Mouse (Mus musculus): ENCODE data around the gene Mccc1. TPM values are rescaled to one million over a fixed set of nuclear protein-coding genes. Genes with fewer than 3 reads are reported as not detected.

Gene Mccc1
- polyA plus RNA-seq, 1 experiment, result 14.1 TPM

DNA sequence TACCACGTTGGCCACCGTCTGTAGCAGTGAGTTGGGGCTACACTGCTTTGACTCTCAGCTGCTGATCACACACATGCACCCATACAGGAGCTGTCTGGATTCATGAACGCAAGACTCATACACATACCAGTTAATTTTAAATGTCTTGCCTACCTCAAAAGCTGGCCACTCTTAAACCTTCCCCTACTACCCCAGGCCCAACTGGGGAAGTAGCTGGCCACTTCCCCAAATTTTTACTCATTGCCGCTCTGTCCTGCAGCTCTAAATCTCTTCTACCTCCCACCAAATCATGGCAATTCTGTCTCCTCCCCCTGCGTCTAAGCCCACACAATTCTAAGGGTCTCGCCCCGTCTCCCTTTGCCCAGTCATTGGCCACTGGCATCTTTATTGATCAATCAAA is 52.3 kb downstream of the Mccc1 start:
- DNase-seq, result no peak
- WGBS, result 87% methylated on average over 7 of the region's 7 CpGs
- Histone ChIP-seq H3K4me3 (replicated peaks; ENCODE audit: extremely low read depth, low read depth, low read length) (no peak overlapping the region), H3K4me1 (ENCODE audit: control insufficient read depth, insufficient read depth, low read length) (no peaks in the 10 kb centered on the region)
- TF ChIP-seq POLR2A (IDR thresholded peaks at IDR 0.05; ENCODE audit: borderline replicate concordance, extremely low read depth, low read depth, low read length) (no peak), CTCF (IDR thresholded peaks at IDR 0.05; ENCODE audit: insufficient read depth, low read length) (no peak)

DNA sequence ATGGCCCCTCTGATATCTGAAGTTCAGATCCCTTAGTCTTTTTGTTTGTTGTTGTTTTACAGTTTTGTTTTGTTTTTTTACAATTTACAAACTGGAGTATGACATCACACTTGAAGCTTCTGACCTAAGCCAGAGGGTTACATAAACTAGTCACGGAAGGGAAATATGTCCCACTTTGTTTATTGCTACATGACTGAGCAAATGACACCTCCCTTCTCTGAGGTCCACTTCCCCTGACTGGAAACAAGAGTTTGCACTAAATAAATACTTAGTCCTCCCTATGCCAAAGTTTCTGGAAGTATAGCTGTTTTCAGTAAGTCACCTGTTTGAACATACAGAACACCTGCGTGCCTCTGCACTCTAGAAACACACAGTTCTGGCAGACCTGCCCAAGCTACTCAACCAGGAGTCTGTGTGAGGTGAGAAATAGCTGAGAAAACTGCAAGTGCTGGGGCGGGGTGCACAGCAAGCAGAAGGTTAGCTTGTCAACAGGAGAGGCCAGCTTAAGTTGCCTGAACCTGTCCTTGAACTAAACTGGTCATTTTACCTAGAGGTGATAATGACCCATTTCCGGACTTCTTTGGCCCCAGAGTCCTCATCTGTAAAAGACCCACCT is 59.9 kb downstream of the Mccc1 start:
- WGBS, result 55% methylated on average over 4 of the region's 4 CpGs
- TF ChIP-seq POLR2A (IDR thresholded peaks at IDR 0.05; ENCODE audit: borderline replicate concordance, extremely low read depth, low read depth, low read length) (no peak), CTCF (IDR thresholded peaks at IDR 0.05; ENCODE audit: insufficient read depth, low read length) (no peak)
- Histone ChIP-seq H3K4me3 (replicated peaks; ENCODE audit: extremely low read depth, low read depth, low read length) (no peak overlapping the region), H3K4me1 (ENCODE audit: control insufficient read depth, insufficient read depth, low read length) (no peaks in the 10 kb centered on the region; the same call in 1 of the 2 replicates)
- no peak for DNase-seq

GRCm38 (mm10) chr3:35940047-35940446 is 60.4 kb downstream of the Mccc1 start:
- WGBS, result 33% methylated on average over 2 of the region's 2 CpGs
- no peak for DNase-seq

GRCm38 (mm10) chr3:35937345-35937744 is 63.1 kb downstream of the Mccc1 start, which contains the start of gene Dcun1d1:
Gene Dcun1d1, minus strand, starts transcription at chr3:35937445.
- no peak for TF ChIP-seq CTCF (IDR thresholded peaks at IDR 0.05; ENCODE audit: insufficient read depth, low read length)
- no peak for TF ChIP-seq POLR2A (IDR thresholded peaks at IDR 0.05; ENCODE audit: borderline replicate concordance, extremely low read depth, low read depth, low read length)
- 93% methylated on average over 6 of the region's 6 CpGs for WGBS
- DNase-seq, result no peak
- H3K4me3 ChIP-seq (replicated peaks; ENCODE audit: extremely low read depth, low read depth, low read length), result no peak within 1 kb of the TSS
- no peaks in the 10 kb centered on the region; the same call in 1 of the 2 replicates for H3K4me1 ChIP-seq (ENCODE audit: control insufficient read depth, insufficient read depth, low read length)

More at GRCm38 (mm10) chr3:35940047-35940446, 60.4 kb downstream of the Mccc1 start:
- H3K4me3 ChIP-seq (replicated peaks; ENCODE audit: extremely low read depth, low read depth, low read length), result no peak overlapping the region
- H3K4me1 ChIP-seq (ENCODE audit: control insufficient read depth, insufficient read depth, low read length), result no peaks in the 10 kb centered on the region; the same call in 1 of the 2 replicates
- no peak for TF ChIP-seq CTCF (IDR thresholded peaks at IDR 0.05; ENCODE audit: insufficient read depth, low read length)
- TF ChIP-seq POLR2A (IDR thresholded peaks at IDR 0.05; ENCODE audit: borderline replicate concordance, extremely low read depth, low read depth, low read length), result no peak

DNA sequence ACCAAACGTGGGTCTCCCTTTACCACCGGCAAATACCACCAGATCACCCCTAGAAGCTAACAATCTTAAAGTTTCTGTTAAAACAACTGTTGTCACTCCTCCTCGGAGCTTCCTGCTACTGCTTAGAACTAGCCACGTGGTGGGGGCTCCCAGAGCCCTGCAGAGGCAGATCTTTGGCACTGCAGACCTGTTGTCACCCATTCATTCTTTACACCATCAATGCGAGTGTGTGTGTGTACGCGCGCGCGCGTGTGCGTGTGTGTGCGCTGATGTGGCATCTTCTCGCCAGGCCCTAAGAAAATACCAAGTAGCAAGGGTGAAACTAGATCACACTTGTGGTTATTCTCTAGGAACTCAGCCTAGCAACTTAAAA is 67.1 kb downstream of the Mccc1 start:
- peak overlapping the region; percentile 99 for H3K4me3 ChIP-seq (replicated peaks; ENCODE audit: extremely low read depth, low read depth, low read length)
- 1% methylated on average over 14 of the region's 14 CpGs for WGBS
- TF ChIP-seq CTCF (IDR thresholded peaks at IDR 0.05; ENCODE audit: insufficient read depth, low read length) (no peak), POLR2A (IDR thresholded peaks at IDR 0.05; ENCODE audit: borderline replicate concordance, extremely low read depth, low read depth, low read length) (no peak)
- no peak for DNase-seq
- H3K4me1 ChIP-seq (ENCODE audit: control insufficient read depth, insufficient read depth, low read length), result peaks cover 11% of the 10 kb centered on the region

- H3K4me3 ChIP-seq (replicated peaks; ENCODE audit: extremely low read depth, low read depth, low read length), result peak overlapping the region; percentile 99
- peaks cover 11% of the 10 kb centered on the region for H3K4me1 ChIP-seq (ENCODE audit: control insufficient read depth, insufficient read depth, low read length)
- TF ChIP-seq POLR2A (IDR thresholded peaks at IDR 0.05; ENCODE audit: borderline replicate concordance, extremely low read depth, low read depth, low read length) (peak; percentile 46; the same call in 1 of the 2 replicates), CTCF (IDR thresholded peaks at IDR 0.05; ENCODE audit: insufficient read depth, low read length) (no peak)
- 1% methylated on average over 59 of the region's 73 CpGs for WGBS
- peak; percentile 82 for DNase-seq
These were observed 67.6 kb downstream of the Mccc1 start for GRCm38 (mm10) chr3:35932735-35933404.

- under 1% methylated on average over 56 of the region's 65 CpGs for WGBS
- peaks cover 11% of the 10 kb centered on the region for H3K4me1 ChIP-seq (ENCODE audit: control insufficient read depth, insufficient read depth, low read length)
- TF ChIP-seq CTCF (IDR thresholded peaks at IDR 0.05; ENCODE audit: insufficient read depth, low read length), result no peak
- H3K4me3 ChIP-seq (replicated peaks; ENCODE audit: extremely low read depth, low read depth, low read length), result peak overlapping the region; percentile 99
- DNase-seq, result peak; percentile 66
These were observed 68.4 kb downstream of the Mccc1 start for GRCm38 (mm10) chr3:35931896-35932727.

- H3K4me3 ChIP-seq (replicated peaks; ENCODE audit: extremely low read depth, low read depth, low read length), result peak overlapping the region; percentile 49
- no peak for TF ChIP-seq CTCF (IDR thresholded peaks at IDR 0.05; ENCODE audit: insufficient read depth, low read length)
- H3K4me1 ChIP-seq (ENCODE audit: control insufficient read depth, insufficient read depth, low read length), result peaks cover 11% of the 10 kb centered on the region
- WGBS, result 17% methylated on average over 7 of the region's 7 CpGs
- no peak for DNase-seq
These were observed 69.1 kb downstream of the Mccc1 start for GRCm38 (mm10) chr3:35931359-35931758.

- TF ChIP-seq POLR2A (IDR thresholded peaks at IDR 0.05; ENCODE audit: borderline replicate concordance, extremely low read depth, low read depth, low read length) (no peak), CTCF (IDR thresholded peaks at IDR 0.05; ENCODE audit: insufficient read depth, low read length) (no peak)
- Histone ChIP-seq H3K4me3 (replicated peaks; ENCODE audit: extremely low read depth, low read depth, low read length) (no peak overlapping the region), H3K4me1 (ENCODE audit: control insufficient read depth, insufficient read depth, low read length) (peaks cover 11% of the 10 kb centered on the region)
- DNase-seq, result no peak
- WGBS, result 10% methylated on average over 8 of the region's 8 CpGs
These were observed 70.6 kb downstream of the Mccc1 start for GRCm38 (mm10) chr3:35929831-35930230.
